Mouse (Mus musculus): ENCODE measurements around the gene Rsph3b. TPM values are rescaled to one million over a fixed set of nuclear protein-coding genes. Genes with fewer than 3 reads are reported as not detected.
A peak's percentile ranks its signal among the peaks of the same experiment; 100 is the strongest.
"Not testable (repeated sequence)": the region's sequence is repeated elsewhere in the genome, so short reads cannot be mapped to it uniquely, and the experiment has no call there.

Rsph3b gene
- polyA plus RNA-seq (2015; fragmentation: Nextera tagmentation; extraction: Ambion mirVana), result 49.8 and 56.1 TPM in 2 replicates

- Histone ChIP-seq H3K4me2 (peak within 1 kb of the TSS; percentile 63), H3K27ac (replicated peaks) (peak within 1 kb of the TSS; percentile 88), H3K4me3 (peak within 1 kb of the TSS; percentile 54), H3K9ac (peak within 1 kb of the TSS; percentile 72)
- not testable (repeated sequence) for H3K9me3 ChIP-seq; H3K4me1 ChIP-seq (replicated peaks); H3K27me3 ChIP-seq; H3K36me3 ChIP-seq
- peak; percentile 98 for ATAC-seq (ENCODE audit: low read depth)
- under 1% methylated on average over 69 of the region's 73 CpGs for whole genome bisulfite sequencing
Measured at GRCm38 (mm10) chr17:6947984-6948768, at the start of gene Rsph3b. TSS of gene Rsph3b (minus strand) at chr17:6948682.

DNA sequence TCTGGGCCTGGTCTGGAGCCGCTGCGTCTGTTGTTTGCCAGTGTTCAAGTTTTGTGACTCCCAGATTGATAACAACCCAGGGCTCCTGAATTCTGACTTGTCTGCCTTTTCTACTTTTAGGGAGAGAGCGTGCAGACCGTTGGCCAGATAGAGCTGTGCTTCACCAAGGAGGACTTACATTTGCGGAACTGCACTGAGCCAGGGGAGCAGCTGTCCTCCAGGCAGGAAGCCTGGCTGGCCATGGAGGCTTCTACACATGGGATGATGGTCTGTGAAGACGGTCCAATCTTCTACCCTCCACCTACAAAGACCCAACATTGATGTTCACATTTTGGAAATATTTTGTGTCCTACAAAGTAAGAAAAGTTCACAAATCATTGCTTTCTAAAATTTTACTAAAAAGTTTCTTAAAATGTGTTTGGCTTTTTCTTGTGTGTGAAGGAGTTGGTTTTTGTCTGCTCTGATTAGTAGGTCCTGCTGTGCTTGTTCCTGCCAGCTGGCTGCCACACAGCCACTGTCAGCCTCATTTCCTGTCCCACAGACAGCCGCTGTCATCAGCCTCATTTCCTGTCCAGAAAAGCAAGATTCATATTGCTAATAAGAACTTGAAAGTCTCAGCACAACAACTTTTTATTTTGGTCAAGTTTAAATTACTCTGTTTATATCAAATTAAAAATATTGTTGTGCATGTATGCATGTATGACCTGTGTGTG is 49.5 kb upstream of the Rsph3b start:
- 88% methylated on average over 1 of the region's 7 CpGs for whole genome bisulfite sequencing
- H3K27me3 ChIP-seq; H3K9me3 ChIP-seq; H3K27ac ChIP-seq (replicated peaks); H3K4me2 ChIP-seq; H3K4me1 ChIP-seq (replicated peaks); H3K36me3 ChIP-seq; H3K4me3 ChIP-seq; H3K9ac ChIP-seq; ATAC-seq (ENCODE audit: low read depth): not testable (repeated sequence)

DNA sequence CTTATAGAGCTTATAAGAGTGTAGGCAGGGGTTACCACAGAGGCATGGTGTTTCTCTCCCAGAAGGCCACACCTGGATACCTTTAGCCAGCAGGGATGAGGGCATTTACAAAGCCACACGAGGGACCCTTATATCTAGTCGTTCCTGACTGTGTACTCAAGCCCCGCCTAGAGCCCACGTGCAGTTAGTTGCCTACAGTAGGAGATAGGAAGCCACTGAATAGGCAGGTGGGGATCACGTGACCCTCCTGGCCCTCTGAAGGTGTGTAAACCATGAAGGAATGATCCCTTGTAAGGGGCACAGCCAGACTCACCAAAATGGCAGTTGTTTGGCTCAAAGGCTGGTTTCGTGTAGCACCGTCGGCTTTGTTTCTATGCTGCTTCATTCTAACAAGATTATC is 48.3 kb upstream of the Rsph3b start:
- not testable (repeated sequence) for H3K27me3 ChIP-seq; H3K4me1 ChIP-seq (replicated peaks); H3K27ac ChIP-seq (replicated peaks); H3K9me3 ChIP-seq; H3K36me3 ChIP-seq; H3K4me3 ChIP-seq; H3K9ac ChIP-seq; ATAC-seq (ENCODE audit: low read depth); H3K4me2 ChIP-seq
- 91% methylated on average over 8 of the region's 8 CpGs for WGBS

DNA sequence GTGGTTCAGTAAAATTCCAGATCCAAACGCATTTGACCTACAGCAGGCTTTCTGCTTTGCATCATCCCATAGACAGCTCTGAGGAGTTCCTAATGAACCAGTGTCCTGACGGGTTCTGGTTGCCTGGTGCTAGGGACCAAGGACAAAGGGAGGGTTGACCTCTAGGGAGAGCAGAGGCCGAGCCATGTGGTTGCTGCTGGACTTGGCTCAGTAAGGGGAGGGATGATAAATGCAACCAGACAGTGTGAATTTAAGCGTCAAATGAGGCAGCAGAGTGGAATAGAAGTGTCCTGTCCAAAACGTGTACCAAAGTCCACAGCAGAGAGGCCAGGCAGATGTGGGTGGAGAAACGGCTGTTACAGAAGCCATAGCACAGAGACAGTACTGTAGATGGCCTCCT is 47.0 kb upstream of the Rsph3b start:
- not testable (repeated sequence) for H3K9ac ChIP-seq; ATAC-seq (ENCODE audit: low read depth); H3K36me3 ChIP-seq; H3K9me3 ChIP-seq; H3K27me3 ChIP-seq; H3K4me3 ChIP-seq; H3K27ac ChIP-seq (replicated peaks); H3K4me1 ChIP-seq (replicated peaks); H3K4me2 ChIP-seq
- no CpG with 5 or more reads among the region's 6 CpGs for WGBS

- not testable (repeated sequence) for H3K27me3 ChIP-seq; H3K4me1 ChIP-seq (replicated peaks); H3K27ac ChIP-seq (replicated peaks); ATAC-seq (ENCODE audit: low read depth); H3K9me3 ChIP-seq; H3K9ac ChIP-seq; H3K4me3 ChIP-seq; H3K4me2 ChIP-seq; H3K36me3 ChIP-seq
- WGBS, result 98% methylated on average over 1 of the region's 1 CpGs
Measured at GRCm38 (mm10) chr17:6986118-6986517, 37.6 kb upstream of the Rsph3b start.

DNA sequence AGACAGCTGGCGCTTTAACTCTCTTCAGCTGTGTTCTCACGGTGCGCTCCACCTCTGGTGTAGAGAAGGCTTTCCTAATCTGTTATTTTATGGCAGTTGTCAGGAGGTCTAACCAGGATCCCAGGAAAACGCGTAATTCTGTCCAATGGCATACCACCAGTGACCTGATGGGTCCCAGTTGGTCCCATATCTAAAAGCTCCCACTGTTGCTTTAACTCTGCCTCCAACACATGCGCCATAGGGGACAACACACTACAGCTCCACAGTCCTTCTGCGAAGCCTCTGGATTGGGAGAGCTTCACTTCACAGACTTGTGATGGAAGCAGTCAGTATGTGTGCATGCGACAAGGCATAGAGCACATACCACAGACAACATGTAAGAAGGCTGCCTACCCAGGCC is 31.7 kb upstream of the Rsph3b start:
- 93% methylated on average over 5 of the region's 8 CpGs for WGBS
- ATAC-seq (ENCODE audit: low read depth); H3K9me3 ChIP-seq: not testable (repeated sequence)

GRCm38 (mm10) chr17:6979380-6979779 is 30.9 kb upstream of the Rsph3b start:
- H3K9ac ChIP-seq, result peak overlapping the region; percentile 71; the same call in 1 of the 2 replicates
- ATAC-seq (ENCODE audit: low read depth), result peak; percentile 8; the same call in 1 of the 2 replicates
- 33% methylated on average over 5 of the region's 5 CpGs for WGBS

More for the DNA sequence above, 31.7 kb upstream of the Rsph3b start:
- not testable (repeated sequence) for H3K27me3 ChIP-seq; H3K36me3 ChIP-seq; H3K27ac ChIP-seq (replicated peaks); H3K4me2 ChIP-seq; H3K4me1 ChIP-seq (replicated peaks); H3K4me3 ChIP-seq; H3K9ac ChIP-seq

GRCm38 (mm10) chr17:6978287-6979248 is 30.1 kb upstream of the Rsph3b start, which contains the start of gene Gm49721:
TSS of gene Gm49721 (plus strand) at chr17:6978904.
- ATAC-seq (ENCODE audit: low read depth), result peak; percentile 97
- WGBS, result 1% methylated on average over 57 of the region's 68 CpGs
- H3K27ac ChIP-seq (replicated peaks); H3K4me1 ChIP-seq (replicated peaks); H3K36me3 ChIP-seq; H3K27me3 ChIP-seq; H3K9me3 ChIP-seq: not testable (repeated sequence)
- Histone ChIP-seq H3K9ac (peak within 1 kb of the TSS; percentile 71), H3K4me2 (peak within 1 kb of the TSS; percentile 61), H3K4me3 (peak within 1 kb of the TSS; percentile 51)

More at GRCm38 (mm10) chr17:6979380-6979779, 30.9 kb upstream of the Rsph3b start:
- not testable (repeated sequence) for H3K27me3 ChIP-seq; H3K27ac ChIP-seq (replicated peaks); H3K4me1 ChIP-seq (replicated peaks); H3K36me3 ChIP-seq; H3K9me3 ChIP-seq
- Histone ChIP-seq H3K4me2 (peak overlapping the region; percentile 61), H3K4me3 (peak overlapping the region; percentile 51)

GRCm38 (mm10) chr17:6974985-6975384 is 26.5 kb upstream of the Rsph3b start:
- not testable (repeated sequence) for H3K4me1 ChIP-seq (replicated peaks); H3K4me2 ChIP-seq; H3K36me3 ChIP-seq; H3K9ac ChIP-seq; H3K9me3 ChIP-seq; ATAC-seq (ENCODE audit: low read depth); H3K27ac ChIP-seq (replicated peaks); H3K4me3 ChIP-seq; H3K27me3 ChIP-seq
- WGBS, result 66% methylated on average over 3 of the region's 3 CpGs

DNA sequence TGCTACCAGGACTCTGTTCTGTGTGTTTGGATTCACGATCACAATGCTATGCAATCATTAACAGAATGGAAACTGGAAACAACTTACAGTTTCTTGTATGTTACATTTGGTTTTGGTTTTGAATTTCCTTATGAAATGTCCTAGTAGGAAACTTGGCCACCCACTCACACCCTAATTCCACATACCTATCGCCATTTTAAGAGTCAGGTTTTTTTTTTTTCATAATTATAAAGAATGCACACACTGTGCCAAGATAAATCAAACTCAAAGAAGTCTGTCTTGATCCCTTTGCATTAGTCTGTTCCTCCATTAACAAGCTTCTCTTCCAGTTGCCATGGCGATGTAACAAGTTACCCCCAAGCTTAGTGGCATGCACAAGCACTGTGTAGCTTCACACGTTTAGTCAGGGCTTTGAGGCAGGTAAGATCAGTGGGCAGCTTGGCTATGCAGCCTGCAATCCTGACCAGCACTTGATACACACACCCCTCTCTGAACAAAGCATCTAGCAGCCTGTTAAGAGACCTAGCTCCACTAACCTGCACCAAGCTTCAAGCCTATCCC is 24.4 kb upstream of the Rsph3b start:
- H3K27me3 ChIP-seq; H3K4me3 ChIP-seq; H3K36me3 ChIP-seq; H3K9me3 ChIP-seq; H3K27ac ChIP-seq (replicated peaks); H3K4me2 ChIP-seq; H3K4me1 ChIP-seq (replicated peaks); ATAC-seq (ENCODE audit: low read depth); H3K9ac ChIP-seq: not testable (repeated sequence)
- WGBS, result 58% methylated on average over 4 of the region's 4 CpGs

DNA sequence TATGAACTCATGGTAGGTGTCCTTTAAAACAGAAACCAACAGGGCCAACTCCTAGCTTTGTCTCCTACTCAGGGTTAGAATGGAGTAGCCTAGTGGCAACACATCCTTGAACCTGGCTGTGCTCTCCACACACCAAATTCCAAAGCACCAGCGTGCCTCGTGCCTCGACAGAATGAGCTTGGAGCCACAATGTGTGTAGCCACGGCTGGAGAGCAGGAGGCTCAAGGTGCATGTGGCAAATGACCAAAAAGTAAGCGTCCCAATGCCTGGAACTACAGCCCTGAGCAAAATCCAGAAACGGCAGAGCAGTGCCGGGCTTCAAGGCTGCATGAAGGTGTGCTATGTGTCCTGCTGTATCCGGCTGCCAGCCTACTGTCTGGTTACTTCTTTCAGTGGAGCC is 22.8 kb upstream of the Rsph3b start:
- not testable (repeated sequence) for H3K9me3 ChIP-seq; H3K4me3 ChIP-seq; ATAC-seq (ENCODE audit: low read depth); H3K36me3 ChIP-seq; H3K27me3 ChIP-seq; H3K9ac ChIP-seq; H3K4me1 ChIP-seq (replicated peaks); H3K27ac ChIP-seq (replicated peaks); H3K4me2 ChIP-seq
- WGBS, result 90% methylated on average over 8 of the region's 8 CpGs

Measured in neural tube, embryonic 13.5 days (tissue).